Comparison of ENCODE assay signal across 8 mouse cellular contexts in genomic region chr2:167672212-167672685, GRCm38 (mm10). TPM values are rescaled to one million over a fixed set of nuclear protein-coding genes. Genes with fewer than 3 reads are reported as not detected.
DNase-seq lines count a peak whose midpoint lies in the region; ATAC-seq and TF ChIP-seq lines count a peak whose summit lies in the region.

No protein-coding gene starts in this region.

- no peak for TF ChIP-seq CTCF in brain, embryonic 14.5 days (IDR thresholded peaks at IDR 0.05; ENCODE audit: borderline replicate concordance, extremely low read depth, insufficient read depth, insufficient read length)

- H3K9ac ChIP-seq in kidney, embryonic 14.5 days (ENCODE audit: low read depth, low read length): no peak overlapping the region
- H3K9ac ChIP-seq in hindbrain, embryonic 14.5 days: no peak overlapping the region
- H3K9ac ChIP-seq in midbrain, embryonic 12.5 days (replicated peaks): no peak overlapping the region

- 0 out of 2 replicates have a peak, but pooled peaks cover 3% of the 10 kb centered on the region for H3K4me1 ChIP-seq in kidney, embryonic 14.5 days (ENCODE audit: control insufficient read depth, insufficient read depth, low read length)
- no peaks in the 10 kb centered on the region for H3K4me1 ChIP-seq in hindbrain, embryonic 14.5 days (replicated peaks; ENCODE audit: control insufficient read depth, insufficient read depth, low read length)
- H3K4me1 ChIP-seq in midbrain, embryonic 12.5 days: peaks cover 4% of the 10 kb centered on the region; the same call in 1 of the 2 replicates

- no peak overlapping the region for H3K4me3 ChIP-seq in kidney, embryonic 14.5 days (ENCODE audit: low read length)
- H3K4me3 ChIP-seq in hindbrain, embryonic 14.5 days (replicated peaks; ENCODE audit: low read length): no peak overlapping the region
- H3K4me3 ChIP-seq in midbrain, embryonic 12.5 days: no peak overlapping the region

- H3K4me2 ChIP-seq in kidney, embryonic 14.5 days (replicated peaks; ENCODE audit: low read depth, low read length): no peak overlapping the region
- no peak overlapping the region; the same call in 1 of the 2 replicates for H3K4me2 ChIP-seq in hindbrain, embryonic 14.5 days (replicated peaks)
- H3K4me2 ChIP-seq in midbrain, embryonic 12.5 days (replicated peaks): no peak overlapping the region

- no peak for DNase-seq in kidney, adult 11 months
- peak; percentile 74 for DNase-seq in brain, embryonic 14.5 days (ENCODE audit: low read depth)
- peak; percentile 62 for DNase-seq in hindbrain, embryonic 14.5 days (ENCODE audit: low spot score)
- no peak for DNase-seq in right cerebral cortex, adult 18-20 months

- H3K27ac ChIP-seq in kidney, embryonic 14.5 days (ENCODE audit: low read depth, low read length): no peak overlapping the region
- no peak overlapping the region for H3K27ac ChIP-seq in hindbrain, embryonic 14.5 days
- H3K27ac ChIP-seq in midbrain, embryonic 12.5 days (replicated peaks): no peak overlapping the region

- 0 out of 2 replicates have a peak, but pooled peaks have one; percentile 32 for ATAC-seq in kidney, embryonic 14.5 days (ENCODE audit: low FRiP score, low TSS enrichment)
- ATAC-seq in hindbrain, embryonic 14.5 days (ENCODE audit: low FRiP score): peak; percentile 43; the same call in 1 of the 2 replicates
- peak; percentile 68 for ATAC-seq in midbrain, embryonic 12.5 days (ENCODE audit: low FRiP score, low read depth)
- ATAC-seq in CD4-positive, CD25-positive, alpha-beta regulatory T cell, adult 4 months: no peak
- no peak for ATAC-seq in cerebellum, adult (ENCODE audit: insufficient number of reproducible peaks, low FRiP score, low TSS enrichment)

- TF ChIP-seq POLR2A in brain, embryonic 14.5 days (IDR thresholded peaks at IDR 0.05; ENCODE audit: borderline replicate concordance, extremely low read depth, insufficient read depth, insufficient read length, poor library complexity, severe bottlenecking): no peak

- no peaks in the 10 kb centered on the region for H3K9me3 ChIP-seq in kidney, embryonic 14.5 days (ENCODE audit: control insufficient read depth, low read length)
- H3K9me3 ChIP-seq in hindbrain, embryonic 14.5 days (ENCODE audit: control insufficient read depth, low read length): no peaks in the 10 kb centered on the region
- H3K9me3 ChIP-seq in midbrain, embryonic 12.5 days: no peaks in the 10 kb centered on the region

- 26% methylated on average over 13 of the region's 13 CpGs for WGBS in kidney, embryonic 14.5 days
- 16% methylated on average over 13 of the region's 13 CpGs for WGBS in hindbrain, embryonic 14.5 days
- 47% methylated on average over 13 of the region's 13 CpGs for WGBS in midbrain, embryonic 12.5 days

- H3K27me3 ChIP-seq in kidney, embryonic 14.5 days (ENCODE audit: control insufficient read depth, insufficient read depth, low read length): no peaks in the 10 kb centered on the region
- no peaks in the 10 kb centered on the region for H3K27me3 ChIP-seq in hindbrain, embryonic 14.5 days (ENCODE audit: control insufficient read depth, insufficient read depth, low read length)
- no peaks in the 10 kb centered on the region for H3K27me3 ChIP-seq in midbrain, embryonic 12.5 days

- H3K36me3 ChIP-seq in kidney, embryonic 14.5 days (ENCODE audit: control insufficient read depth, insufficient read depth, low read length): no peaks in the 10 kb centered on the region
- no peaks in the 10 kb centered on the region for H3K36me3 ChIP-seq in hindbrain, embryonic 14.5 days (replicated peaks; ENCODE audit: control insufficient read depth, insufficient read depth)
- no peaks in the 10 kb centered on the region for H3K36me3 ChIP-seq in midbrain, embryonic 12.5 days

RNA-seq across cellular contexts. Expression of gene Gm20431, which starts 11.0 kb away (rescaled TPM):
- 5.6 and 6.1 TPM in 2 replicates for polyA plus RNA-seq in kidney, embryonic 14.5 days (2014; fragmentation: Nextera tagmentation; extraction: Ambion mirVana)
- polyA plus RNA-seq in brain, embryonic 14.5 days (2012; rRNA removed): 3.5 and 9.4 TPM in 2 replicates
- polyA plus RNA-seq in hindbrain, embryonic 14.5 days (2014; fragmentation: Nextera tagmentation; extraction: Ambion mirVana): 15.5 and 19.8 TPM in 2 replicates
- polyA plus RNA-seq in midbrain, embryonic 12.5 days (2016; fragmentation: Nextera tagmentation; extraction: Ambion mirVana): 9.1 and 9.7 TPM in 2 replicates
- not detected for polyA plus RNA-seq in CD4-positive, CD25-positive, alpha-beta regulatory T cell, adult 4 months (2017; shearing (Covaris generic))

RNA-seq across cellular contexts. Expression of gene Cebpb, which starts 16.5 kb away (rescaled TPM):
- polyA plus RNA-seq in kidney, embryonic 14.5 days (2014; fragmentation: Nextera tagmentation; extraction: Ambion mirVana): 7.7 and 8.3 TPM in 2 replicates
- 5.8 and 6.5 TPM in 2 replicates for polyA plus RNA-seq in brain, embryonic 14.5 days (2012; rRNA removed)
- polyA plus RNA-seq in hindbrain, embryonic 14.5 days (2014; fragmentation: Nextera tagmentation; extraction: Ambion mirVana): 3.5 and 3.6 TPM in 2 replicates
- polyA plus RNA-seq in midbrain, embryonic 12.5 days (2016; fragmentation: Nextera tagmentation; extraction: Ambion mirVana): 2.7 and 3.1 TPM in 2 replicates
- 1 to 10 TPM in 1 of 2 experiments, under 1 TPM in 1; 0.70 to 2.7 TPM for polyA plus RNA-seq in CD4-positive, CD25-positive, alpha-beta regulatory T cell, adult 4 months (2017; shearing (Covaris generic))

RNA-seq across cellular contexts. Expression of gene Tmem189, which starts 17.4 kb away (rescaled TPM):
- polyA plus RNA-seq in kidney, embryonic 14.5 days (2014; fragmentation: Nextera tagmentation; extraction: Ambion mirVana): 37.9 and 52.8 TPM in 2 replicates
- 51.2 and 57.2 TPM in 2 replicates for polyA plus RNA-seq in brain, embryonic 14.5 days (2012; rRNA removed)
- 33.9 and 37.5 TPM in 2 replicates for polyA plus RNA-seq in hindbrain, embryonic 14.5 days (2014; fragmentation: Nextera tagmentation; extraction: Ambion mirVana)
- 33.6 and 36.5 TPM in 2 replicates for polyA plus RNA-seq in midbrain, embryonic 12.5 days (2016; fragmentation: Nextera tagmentation; extraction: Ambion mirVana)
- 10 to 100 TPM; 12.2 to 16.0 TPM for polyA plus RNA-seq in CD4-positive, CD25-positive, alpha-beta regulatory T cell, adult 4 months (2017; shearing (Covaris generic))

RNA-seq across cellular contexts. Expression of gene Ube2v1, which starts 40.4 kb away (rescaled TPM):
- 212 and 283 TPM in 2 replicates for polyA plus RNA-seq in kidney, embryonic 14.5 days (2014; fragmentation: Nextera tagmentation; extraction: Ambion mirVana)
- polyA plus RNA-seq in brain, embryonic 14.5 days (2012; rRNA removed): 144 and 183 TPM in 2 replicates
- polyA plus RNA-seq in hindbrain, embryonic 14.5 days (2014; fragmentation: Nextera tagmentation; extraction: Ambion mirVana): 302 and 313 TPM in 2 replicates
- polyA plus RNA-seq in midbrain, embryonic 12.5 days (2016; fragmentation: Nextera tagmentation; extraction: Ambion mirVana): 297 and 322 TPM in 2 replicates
- polyA plus RNA-seq in CD4-positive, CD25-positive, alpha-beta regulatory T cell, adult 4 months (2017; shearing (Covaris generic)): 100 to 1,000 TPM; 373 to 544 TPM

Comparison
In these comparisons a context has a peak if more than half of its experiments do, and no peak if none do; other contexts are left out.
1. ATAC-seq: peak in kidney, embryonic 14.5 days (single experiment), hindbrain, embryonic 14.5 days (single experiment) and midbrain, embryonic 12.5 days (single experiment); none in CD4-positive, CD25-positive, alpha-beta regulatory T cell, adult 4 months (single experiment) and cerebellum, adult (single experiment).
2. DNase-seq: peak in brain, embryonic 14.5 days (single experiment) and hindbrain, embryonic 14.5 days (single experiment); none in kidney, adult 11 months (single experiment) and right cerebral cortex, adult 18-20 months (single experiment).